Mouse (Mus musculus) forebrain, embryonic 14.5 days (tissue): Measurements from ENCODE around the gene Casp2. TPM values are rescaled to one million over a fixed set of nuclear protein-coding genes. Genes with fewer than 3 reads are reported as not detected.

Source experiments
- ATAC-seq: fragments of 200-750 bp; cut with Nextera tagmentation; 2 replicates; pipeline ENCODE4 v1.8.0; 2017; ENCODE audit warnings: mild to moderate bottlenecking, moderate library complexity
- DNase-seq: peaks from one replicate; pipeline ENCODE4 v3.0.0-alpha.2; 2015; ENCODE audit warnings: low spot score
- H3K27ac ChIP-seq: fragments of 300-500 bp; sonication (generic); 2 replicates; pipeline ENCODE4 v1.5.1; 2014; ENCODE audit warnings: low read depth, mild to moderate bottlenecking, control low read depth, low read length, moderate library complexity
- H3K27me3 ChIP-seq: fragments of 300-500 bp; sonication (generic); replicated peaks from 2 replicates; pipeline ENCODE4 v1.6.1; 2014; ENCODE audit warnings: low read length, control low read depth, mixed read lengths; ENCODE audit not compliant: control insufficient read depth, insufficient read depth
- H3K36me3 ChIP-seq: fragments of 300-500 bp; sonication (generic); 2 replicates; pipeline ENCODE4 v1.6.1; 2014; ENCODE audit warnings: low read length, control low read depth; ENCODE audit not compliant: control insufficient read depth, insufficient read depth
- H3K4me1 ChIP-seq: fragments of 300-500 bp; sonication (generic); 2 replicates; pipeline ENCODE4 v1.6.1; 2014; ENCODE audit warnings: antibody characterized with exemption, low read length, control low read depth; ENCODE audit not compliant: control insufficient read depth, insufficient read depth
- H3K4me2 ChIP-seq: fragments of 300-500 bp; sonication (generic); 2 replicates; pipeline ENCODE4 v1.6.1; 2014; ENCODE audit warnings: mild to moderate bottlenecking, control low read depth, low read length
- H3K4me3 ChIP-seq: fragments of 300-500 bp; sonication (generic); 2 replicates; pipeline ENCODE4 v1.5.1; 2014; ENCODE audit warnings: low read depth, low read length, control low read depth
- H3K9ac ChIP-seq: fragments of 300-500 bp; sonication (generic); 2 replicates; pipeline ENCODE4 v1.6.1; 2014; ENCODE audit warnings: mild to moderate bottlenecking, low read length, control low read depth, moderate library complexity
- H3K9me3 ChIP-seq: fragments of 300-500 bp; sonication (generic); replicated peaks from 2 replicates; pipeline ENCODE4 v1.6.1; 2016; ENCODE audit warnings: low read length, control low read depth, mixed read lengths; ENCODE audit not compliant: control insufficient read depth
- WGBS: fragments of 180-500 bp; shearing (Covaris S2); extraction: QIAGEN DNeasy Blood & Tissue Kit; methylation state at CpG from one replicate; pipeline ENCODE4 v1.1.7; 2014; 5-methylcytosine and 5-hydroxymethylcytosine counted together
- polyA plus RNA-seq: library from polyadenylated mRNA; unstranded; fragments of >200 nt; fragmentation: Nextera tagmentation; extraction: Ambion mirVana; gene quantifications from 2 replicates; pipeline ENCODE4 v1.2.1, GENCODE M21; 2014

The Casp2 gene
- polyA plus RNA-seq, 1 experiment from 2014 or later, result 61.3 TPM

DNA sequence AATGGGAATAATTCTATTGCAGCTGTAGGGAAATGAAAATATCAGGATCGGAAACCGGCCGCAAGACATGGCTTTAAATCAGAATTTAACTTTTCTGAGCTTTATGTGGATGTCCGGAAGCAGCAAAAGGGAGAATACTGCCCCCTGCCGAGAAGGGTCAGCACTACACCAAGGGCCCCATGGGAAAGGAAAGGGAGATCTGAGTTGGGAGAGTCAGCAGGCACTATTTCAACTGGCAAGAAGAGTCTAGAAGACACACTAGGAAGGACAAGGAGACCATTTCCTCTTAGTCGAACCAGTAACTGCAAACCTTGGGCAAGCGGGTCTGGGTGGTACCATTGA, 60.5 kb downstream of the Casp2 start:
- Histone ChIP-seq H3K9ac (peak overlapping the region; percentile 88), H3K9me3 (no peaks in the 10 kb centered on the region), H3K27ac (peak overlapping the region; percentile 86), H3K4me1 (peaks cover 4% of the 10 kb centered on the region; the same call in 1 of the 2 replicates), H3K27me3 (no peaks in the 10 kb centered on the region), H3K4me3 (peak overlapping the region; percentile 69), H3K36me3 (peaks cover 5% of the 10 kb centered on the region; the same call in 1 of the 2 replicates), H3K4me2 (peak overlapping the region; percentile 70)
- WGBS, result 2% methylated on average over 7 of the region's 7 CpGs
- ATAC-seq (peak; percentile 30), DNase-seq (peak; percentile 79)

DNA sequence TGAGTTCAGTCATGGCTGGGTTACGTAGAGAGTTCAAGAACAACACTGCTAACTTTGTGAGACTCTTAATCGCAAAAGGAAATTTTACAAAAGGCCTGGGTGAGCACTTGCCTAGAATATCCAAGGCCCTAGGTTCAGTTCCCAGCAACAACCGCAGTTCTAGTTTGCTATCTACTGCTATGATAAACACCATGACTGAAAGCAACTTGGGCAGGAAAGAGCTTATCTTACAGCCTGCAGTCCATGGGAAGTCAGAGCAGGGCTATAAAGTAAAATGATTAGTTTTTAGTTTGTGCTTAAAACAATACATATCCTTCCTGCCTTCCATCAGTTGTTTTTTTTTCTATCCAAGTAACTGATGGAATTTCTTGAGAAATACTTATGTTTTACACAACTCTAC, 61.7 kb downstream of the Casp2 start:
- Histone ChIP-seq H3K27me3 (no peaks in the 10 kb centered on the region), H3K4me3 (no peak overlapping the region), H3K36me3 (no peaks in the 10 kb centered on the region), H3K9ac (no peak overlapping the region), H3K4me2 (no peak overlapping the region), H3K9me3 (no peaks in the 10 kb centered on the region), H3K27ac (no peak overlapping the region), H3K4me1 (peaks cover 4% of the 10 kb centered on the region; the same call in 1 of the 2 replicates)
- ATAC-seq, result no peak
- 95% methylated on average over 3 of the region's 3 CpGs for whole genome bisulfite sequencing
- no peak for DNase-seq

DNA sequence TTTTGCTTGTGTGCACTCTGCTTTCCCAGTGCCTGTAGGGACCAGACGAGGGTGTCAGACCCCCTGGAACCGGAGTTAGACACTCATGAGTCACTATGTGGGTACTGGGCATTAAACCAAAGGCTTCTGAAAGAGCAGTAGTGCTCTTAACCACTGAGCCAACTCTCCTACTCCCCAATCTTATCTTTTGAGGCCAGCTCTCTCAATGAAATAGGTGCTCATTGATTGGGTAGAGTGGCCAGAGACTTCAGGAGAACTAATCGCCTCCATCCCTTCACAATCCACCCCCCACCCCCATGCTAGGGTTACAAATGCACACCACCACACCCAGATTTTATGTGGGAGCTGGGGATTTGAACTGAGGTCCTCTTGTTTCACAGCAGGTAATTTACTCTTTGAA, 64.0 kb downstream of the Casp2 start:
- Histone ChIP-seq H3K9ac (no peak overlapping the region), H3K4me1 (no peaks in the 10 kb centered on the region), H3K27ac (no peak overlapping the region), H3K27me3 (no peaks in the 10 kb centered on the region), H3K36me3 (no peaks in the 10 kb centered on the region), H3K4me3 (no peak overlapping the region), H3K4me2 (no peak overlapping the region), H3K9me3 (no peaks in the 10 kb centered on the region)
- DNase-seq (no peak), ATAC-seq (no peak)
- WGBS, result 80% methylated on average over 3 of the region's 3 CpGs

DNA sequence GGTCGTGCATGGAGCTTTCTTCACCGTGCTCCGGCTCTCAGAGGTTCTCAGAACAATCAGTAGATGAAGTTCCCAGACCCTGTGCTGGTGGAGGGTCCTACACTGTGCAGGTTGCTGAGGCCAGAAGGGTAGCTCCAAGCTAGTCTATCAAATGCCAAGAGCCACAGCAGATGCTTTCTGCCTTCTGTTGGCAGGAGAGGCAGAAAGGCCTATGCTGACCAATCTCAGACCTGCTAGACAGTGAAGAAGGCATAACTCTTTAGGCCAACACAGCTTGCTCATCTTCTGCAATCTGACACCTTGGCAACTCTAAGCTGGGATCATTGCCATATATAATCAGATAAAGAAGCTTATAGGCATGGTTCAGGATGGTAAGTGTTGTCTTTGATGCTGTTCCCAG, 65.4 kb downstream of the Casp2 start:
- no peaks in the 10 kb centered on the region for H3K36me3 ChIP-seq
- WGBS, result 81% methylated on average over 3 of the region's 3 CpGs
- H3K4me2 ChIP-seq, result no peak overlapping the region
- H3K4me3 ChIP-seq, result no peak overlapping the region
- no peak overlapping the region for H3K9ac ChIP-seq
- H3K27ac ChIP-seq, result no peak overlapping the region
- H3K9me3 ChIP-seq, result no peaks in the 10 kb centered on the region
- no peaks in the 10 kb centered on the region for H3K27me3 ChIP-seq
- no peaks in the 10 kb centered on the region for H3K4me1 ChIP-seq
- ATAC-seq (no peak), DNase-seq (no peak)

DNA sequence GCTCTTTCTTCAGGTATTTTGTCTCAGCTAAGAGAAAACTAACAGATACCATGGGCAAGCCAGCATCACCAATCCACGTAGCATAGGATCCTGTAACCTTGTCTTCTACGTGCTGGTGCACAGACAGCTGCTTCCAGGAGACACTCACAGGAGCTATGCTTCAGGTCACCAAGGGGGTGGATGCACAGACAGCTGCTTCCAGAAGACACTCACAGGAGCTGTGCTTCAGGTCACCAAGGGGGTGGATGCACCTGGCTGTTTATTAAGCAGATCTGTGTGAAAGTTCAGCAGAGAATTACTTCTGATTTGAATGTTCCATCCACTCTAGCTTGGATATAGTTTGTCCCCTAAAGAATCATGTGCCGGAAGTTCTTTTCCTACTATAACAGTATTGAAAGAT, 66.2 kb downstream of the Casp2 start:
- no peak overlapping the region for H3K4me3 ChIP-seq
- no peaks in the 10 kb centered on the region for H3K27me3 ChIP-seq
- no peak overlapping the region for H3K4me2 ChIP-seq
- H3K4me1 ChIP-seq, result no peaks in the 10 kb centered on the region
- no peak overlapping the region for H3K27ac ChIP-seq
- 91% methylated on average over 3 of the region's 3 CpGs for WGBS
- H3K9ac ChIP-seq, result no peak overlapping the region
- ATAC-seq (no peak), DNase-seq (no peak)
- no peaks in the 10 kb centered on the region for H3K36me3 ChIP-seq
- H3K9me3 ChIP-seq, result no peaks in the 10 kb centered on the region

Other genes with a start within 250 kb of the Casp2 start
- gene Sva, start 226.6 kb upstream of the Casp2 start, polyA plus RNA-seq, result not detected in 2 replicates
- not detected in 2 replicates for gene Tas2r139, start 124.0 kb upstream of the Casp2 start, polyA plus RNA-seq
- not detected in 2 replicates for gene Tas2r144, start 49.7 kb upstream of the Casp2 start, polyA plus RNA-seq
- 9.9 and 13.1 TPM in 2 replicates for gene Gstk1, start 19.1 kb upstream of the Casp2 start, polyA plus RNA-seq
- not detected in 2 replicates for gene Tmem139, start 3.0 kb upstream of the Casp2 start, polyA plus RNA-seq
- gene Clcn1, start 21.7 kb downstream of the Casp2 start, polyA plus RNA-seq, result 1.3 and 1.6 TPM in 2 replicates
- 4.7 and 5.6 TPM in 2 replicates for gene Fam131b, start 59.7 kb downstream of the Casp2 start, polyA plus RNA-seq
- gene Zyx, start 84.6 kb downstream of the Casp2 start, polyA plus RNA-seq, result 34.8 and 41.0 TPM in 2 replicates
- gene Epha1, start 108.3 kb downstream of the Casp2 start, polyA plus RNA-seq, result 0.05 and 0.07 TPM in 2 replicates
- not detected in 2 replicates for gene Tas2r143, start 135.3 kb downstream of the Casp2 start, polyA plus RNA-seq
- not detected in 2 replicates for gene Tas2r135, start 140.4 kb downstream of the Casp2 start, polyA plus RNA-seq
- not detected in 2 replicates for gene Tas2r126, start 169.6 kb downstream of the Casp2 start, polyA plus RNA-seq
- not detected in 2 replicates for gene Olfr458, start 200.2 kb downstream of the Casp2 start, polyA plus RNA-seq
- gene Olfr457, start 211.3 kb downstream of the Casp2 start, polyA plus RNA-seq, result not detected in 2 replicates
- not detected in 2 replicates for gene Olfr456, start 222.2 kb downstream of the Casp2 start, polyA plus RNA-seq